Comparison of ENCODE assay signal across 8 mouse cellular contexts in genomic region chr1:120032804-120033468, GRCm38 (mm10). TPM values are rescaled to one million over a fixed set of nuclear protein-coding genes. Genes with fewer than 3 reads are reported as not detected.
DNase-seq lines count a peak whose midpoint lies in the region; ATAC-seq lines count a peak whose summit lies in the region.

No protein-coding gene starts in this region.

- no peaks in the 10 kb centered on the region for H3K9me3 ChIP-seq in intestine, embryonic 16.5 days (ENCODE audit: control insufficient read depth, low read length)
- H3K9me3 ChIP-seq in midbrain, embryonic 10.5 days (replicated peaks) = no peaks in the 10 kb centered on the region

- peak; percentile 83 for DNase-seq in adrenal gland, adult 2 months
- DNase-seq in embryo, embryonic 11.5 days (ENCODE audit: low read depth, low spot score) = peak; percentile 77
- DNase-seq in gastrocnemius, postnatal 4 days (ENCODE audit: low spot score in 2 of 2) = peak; percentile 50 to 79
- DNase-seq in left cerebral cortex, postnatal 25 days (ENCODE audit: low spot score in 2 of 2) = peak; percentile 77 to 79
- peak; percentile 65 for DNase-seq in midbrain, embryonic 10.5 days (ENCODE audit: low spot score)
- DNase-seq in right cerebral cortex, postnatal 4 days = peak; percentile 78
- DNase-seq in urinary bladder, postnatal 4 days (ENCODE audit: low spot score in 2 of 2) = peak; percentile 73 to 85

- no peak overlapping the region for H3K4me3 ChIP-seq in intestine, embryonic 16.5 days (ENCODE audit: low read length)
- no peak overlapping the region for H3K4me3 ChIP-seq in midbrain, embryonic 10.5 days

- ATAC-seq in intestine, embryonic 16.5 days = peak; percentile 87

- H3K4me2 ChIP-seq in intestine, embryonic 16.5 days (ENCODE audit: low read depth, low read length) = no peak overlapping the region

- no peaks in the 10 kb centered on the region for H3K36me3 ChIP-seq in intestine, embryonic 16.5 days (ENCODE audit: control insufficient read depth, insufficient read depth, low read length)
- H3K36me3 ChIP-seq in midbrain, embryonic 10.5 days = no peaks in the 10 kb centered on the region

- 42% methylated on average over 10 of the region's 10 CpGs for WGBS in intestine, embryonic 16.5 days
- 50% methylated on average over 10 of the region's 10 CpGs for WGBS in midbrain, embryonic 10.5 days

- H3K9ac ChIP-seq in intestine, embryonic 16.5 days (ENCODE audit: low read depth, low read length) = no peak overlapping the region

- no peak overlapping the region for H3K27ac ChIP-seq in intestine, embryonic 16.5 days (ENCODE audit: low read length)
- no peak overlapping the region for H3K27ac ChIP-seq in midbrain, embryonic 10.5 days (replicated peaks)

- H3K4me1 ChIP-seq in intestine, embryonic 16.5 days (ENCODE audit: control insufficient read depth, insufficient read depth, low read length) = peaks cover 2% of the 10 kb centered on the region; the same call in 1 of the 2 replicates
- no peaks in the 10 kb centered on the region for H3K4me1 ChIP-seq in midbrain, embryonic 10.5 days

- no peaks in the 10 kb centered on the region for H3K27me3 ChIP-seq in intestine, embryonic 16.5 days (replicated peaks; ENCODE audit: control insufficient read depth, insufficient read depth, low read length)
- no peaks in the 10 kb centered on the region for H3K27me3 ChIP-seq in midbrain, embryonic 10.5 days (ENCODE audit: low read depth, poor library complexity, severe bottlenecking)

- intact Hi-C loops in left cerebral cortex, postnatal 25 days (cut with DNase I) = loop anchor here (1.0 to 5.0 kb wide), 2 partner anchors 60 to 119 kb away; no protein-coding TSS in a partner anchor

RNA-seq across cellular contexts. Expression of gene Sctr, which starts 26.2 kb away (rescaled TPM):
- total RNA-seq in adrenal gland, adult 2 months (2021) = 10 to 100 TPM; 10.8 to 18.9 TPM
- 10.0 and 21.1 TPM in 2 replicates for polyA plus RNA-seq in adrenal gland, adult 2 months (2012; rRNA removed)
- 1 to 10 TPM; 2.0 to 2.4 TPM for total RNA-seq in gastrocnemius, postnatal 4 days (2021)
- 0.51 and 0.88 TPM in 2 replicates for polyA plus RNA-seq in intestine, embryonic 16.5 days (2015; fragmentation: Nextera tagmentation; extraction: Ambion mirVana)
- total RNA-seq in left cerebral cortex, postnatal 25 days (2021) = under 1 TPM; 0.53 to 0.62 TPM
- 0.26 and 0.79 TPM in 2 replicates for polyA plus RNA-seq in midbrain, embryonic 10.5 days (2016; fragmentation: Nextera tagmentation; extraction: Ambion mirVana)

RNA-seq across cellular contexts. Expression of gene Cfap221, which starts 35.9 kb away (rescaled TPM):
- total RNA-seq in adrenal gland, adult 2 months (2021) = under 1 TPM; 0.24 to 0.37 TPM
- polyA plus RNA-seq in adrenal gland, adult 2 months (2012; rRNA removed) = 0.04 and 0.08 TPM in 2 replicates
- total RNA-seq in gastrocnemius, postnatal 4 days (2021) = not detected
- not detected in 2 replicates for polyA plus RNA-seq in intestine, embryonic 16.5 days (2015; fragmentation: Nextera tagmentation; extraction: Ambion mirVana)
- total RNA-seq in left cerebral cortex, postnatal 25 days (2021) = under 1 TPM; 0.57 to 0.69 TPM
- 0.06 and 0.14 TPM in 2 replicates for polyA plus RNA-seq in midbrain, embryonic 10.5 days (2016; fragmentation: Nextera tagmentation; extraction: Ambion mirVana)

RNA-seq across cellular contexts. Expression of gene Tmem37, which starts 40.9 kb away (rescaled TPM):
- 10 to 100 TPM in 1 of 2 experiments, 1 to 10 TPM in 1; 9.8 to 22.6 TPM for total RNA-seq in adrenal gland, adult 2 months (2021)
- polyA plus RNA-seq in adrenal gland, adult 2 months (2012; rRNA removed) = 22.4 and 32.9 TPM in 2 replicates
- 10 to 100 TPM; 11.7 to 16.9 TPM for total RNA-seq in gastrocnemius, postnatal 4 days (2021)
- polyA plus RNA-seq in intestine, embryonic 16.5 days (2015; fragmentation: Nextera tagmentation; extraction: Ambion mirVana) = 108 and 129 TPM in 2 replicates
- 1 to 10 TPM; 1.2 to 1.3 TPM for total RNA-seq in left cerebral cortex, postnatal 25 days (2021)
- polyA plus RNA-seq in midbrain, embryonic 10.5 days (2016; fragmentation: Nextera tagmentation; extraction: Ambion mirVana) = 6.6 and 7.4 TPM in 2 replicates

Comparison
In these comparisons a context has a peak if more than half of its experiments do, and no peak if none do; other contexts are left out.
1. RNA of gene Tmem37, which starts 40.9 kb away (total RNA-seq): 9.8 to 22.6 TPM in adrenal gland, adult 2 months and 11.7 to 16.9 TPM in gastrocnemius, postnatal 4 days; 1.2 to 1.3 TPM in left cerebral cortex, postnatal 25 days; every median in the first group is over 4 times any median in the second.
2. Peak in every context shown above with its lines, with median percentiles within 50 percentile points of each other: DNase-seq.